9 mouse cellular contexts compared by ENCODE assay signal in genomic region chr2:33077252-33077651, GRCm38 (mm10). TPM values are rescaled to one million over a fixed set of nuclear protein-coding genes. Genes with fewer than 3 reads are reported as not detected.
DNase-seq lines count a peak whose midpoint lies in the region; ATAC-seq lines count a peak whose summit lies in the region.
"Had no signal": no experiment of that assay in that cellular context is flagged by ENCODE, and none has a peak within 500 bp of the region (broad histone marks: within the 10 kb centered on the region; RNA-seq: fewer than 3 reads in every experiment).

No protein-coding gene starts in this region.

- H3K4me2 ChIP-seq in hindbrain, embryonic 14.5 days (replicated peaks) = no peak overlapping the region
- no peak overlapping the region for H3K4me2 ChIP-seq in hindbrain, embryonic 16.5 days (ENCODE audit: low read length)
- H3K4me2 ChIP-seq: hindbrain, embryonic 15.5 days had no signal

- H3K4me3 ChIP-seq in hindbrain, embryonic 10.5 days = no peak overlapping the region
- H3K4me3 ChIP-seq in hindbrain, embryonic 14.5 days (replicated peaks; ENCODE audit: low read length) = no peak overlapping the region
- no peak overlapping the region for H3K4me3 ChIP-seq in embryonic facial prominence, embryonic 10.5 days
- H3K4me3 ChIP-seq in hindbrain, embryonic 16.5 days (ENCODE audit: low read length) = no peak overlapping the region
- H3K4me3 ChIP-seq: hindbrain, embryonic 15.5 days had no signal

- H3K27me3 ChIP-seq in hindbrain, embryonic 10.5 days (ENCODE audit: insufficient read depth, poor library complexity, severe bottlenecking) = no peaks in the 10 kb centered on the region
- H3K27me3 ChIP-seq in hindbrain, embryonic 14.5 days (ENCODE audit: control insufficient read depth, insufficient read depth, low read length) = no peaks in the 10 kb centered on the region
- H3K27me3 ChIP-seq in embryonic facial prominence, embryonic 10.5 days (replicated peaks; ENCODE audit: low read depth, poor library complexity, severe bottlenecking) = no peaks in the 10 kb centered on the region
- H3K27me3 ChIP-seq in splenic B cell, adult 2 months (ENCODE audit: control insufficient read depth, insufficient read depth, low read length, poor library complexity, severe bottlenecking) = no peaks in the 10 kb centered on the region
- no peaks in the 10 kb centered on the region for H3K27me3 ChIP-seq in hindbrain, embryonic 16.5 days (replicated peaks; ENCODE audit: control insufficient read depth, insufficient read depth, low read length)
- H3K27me3 ChIP-seq: hindbrain, embryonic 15.5 days had no signal

- H3K9ac ChIP-seq in hindbrain, embryonic 14.5 days = no peak overlapping the region
- no peak overlapping the region for H3K9ac ChIP-seq in hindbrain, embryonic 16.5 days (ENCODE audit: low read depth, low read length)
- H3K9ac ChIP-seq: hindbrain, embryonic 15.5 days had no signal

- ATAC-seq in hindbrain, embryonic 14.5 days (ENCODE audit: low FRiP score) = no peak
- no peak for ATAC-seq in hindbrain, embryonic 16.5 days

- no peak overlapping the region for H3K27ac ChIP-seq in hindbrain, embryonic 10.5 days
- H3K27ac ChIP-seq in hindbrain, embryonic 14.5 days = no peak overlapping the region
- H3K27ac ChIP-seq in embryonic facial prominence, embryonic 10.5 days (replicated peaks) = no peak overlapping the region
- H3K27ac ChIP-seq in hindbrain, embryonic 16.5 days (ENCODE audit: low read depth, low read length) = no peak overlapping the region
- H3K27ac ChIP-seq: hindbrain, embryonic 15.5 days had no signal

- H3K36me3 ChIP-seq in hindbrain, embryonic 10.5 days = no peaks in the 10 kb centered on the region
- no peaks in the 10 kb centered on the region for H3K36me3 ChIP-seq in hindbrain, embryonic 14.5 days (replicated peaks; ENCODE audit: control insufficient read depth, insufficient read depth)
- no peaks in the 10 kb centered on the region for H3K36me3 ChIP-seq in embryonic facial prominence, embryonic 10.5 days (replicated peaks)
- H3K36me3 ChIP-seq in splenic B cell, adult 2 months (ENCODE audit: control insufficient read depth, insufficient read depth, low read length, poor library complexity, severe bottlenecking) = no peaks in the 10 kb centered on the region
- no peaks in the 10 kb centered on the region for H3K36me3 ChIP-seq in hindbrain, embryonic 16.5 days (ENCODE audit: control insufficient read depth, insufficient read depth, low read length)
- H3K36me3 ChIP-seq: hindbrain, embryonic 15.5 days had no signal

- H3K4me1 ChIP-seq in hindbrain, embryonic 10.5 days (replicated peaks) = peaks cover 22% of the 10 kb centered on the region
- H3K4me1 ChIP-seq in hindbrain, embryonic 14.5 days (replicated peaks; ENCODE audit: control insufficient read depth, insufficient read depth, low read length) = peaks cover 7% of the 10 kb centered on the region
- H3K4me1 ChIP-seq in embryonic facial prominence, embryonic 10.5 days = peaks cover 16% of the 10 kb centered on the region
- peaks cover 3% of the 10 kb centered on the region; the same call in 1 of the 2 replicates for H3K4me1 ChIP-seq in hindbrain, embryonic 16.5 days (ENCODE audit: control insufficient read depth, insufficient read depth, low read depth, low read length)

- DNase-seq in hindbrain, embryonic 10.5 days (ENCODE audit: low spot score) = peak; percentile 19
- no peak for DNase-seq in hindbrain, embryonic 14.5 days (ENCODE audit: low spot score)
- DNase-seq in urinary bladder, postnatal 14 days (ENCODE audit: low spot score) = peak; percentile 5
- no peak for DNase-seq in urinary bladder, postnatal 10 days (ENCODE audit: low spot score)
- DNase-seq in embryonic facial prominence, embryonic 10.5 days (ENCODE audit: low spot score) = peak; percentile 22
- DNase-seq in splenic B cell, adult 2 months (ENCODE audit: low read depth, low spot score) = peak; percentile 6
- no peak for DNase-seq in gastrocnemius, postnatal 4 days (ENCODE audit: low spot score in 2 of 2)

- 38% methylated on average over 3 of the region's 3 CpGs for WGBS in hindbrain, embryonic 10.5 days
- 37% methylated on average over 3 of the region's 3 CpGs for WGBS in hindbrain, embryonic 14.5 days
- 36% methylated on average over 3 of the region's 3 CpGs for WGBS in embryonic facial prominence, embryonic 10.5 days
- WGBS in hindbrain, embryonic 16.5 days = 38% methylated on average over 3 of the region's 3 CpGs

- H3K9me3 ChIP-seq in hindbrain, embryonic 10.5 days = no peaks in the 10 kb centered on the region
- no peaks in the 10 kb centered on the region for H3K9me3 ChIP-seq in hindbrain, embryonic 14.5 days (ENCODE audit: control insufficient read depth, low read length)
- no peaks in the 10 kb centered on the region for H3K9me3 ChIP-seq in embryonic facial prominence, embryonic 10.5 days
- no peaks in the 10 kb centered on the region for H3K9me3 ChIP-seq in hindbrain, embryonic 16.5 days (ENCODE audit: control insufficient read depth, low read length)
- H3K9me3 ChIP-seq: hindbrain, embryonic 15.5 days had no signal

RNA-seq across cellular contexts. Expression of gene Garnl3, which starts 54.2 kb away (rescaled TPM):
- polyA plus RNA-seq in hindbrain, embryonic 10.5 days (2016; fragmentation: Nextera tagmentation; extraction: Ambion mirVana) = 9.6 and 14.5 TPM in 2 replicates
- 67.2 and 67.5 TPM in 2 replicates for polyA plus RNA-seq in hindbrain, embryonic 14.5 days (2014; fragmentation: Nextera tagmentation; extraction: Ambion mirVana)
- polyA plus RNA-seq in embryonic facial prominence, embryonic 10.5 days (2016; fragmentation: Nextera tagmentation; extraction: Ambion mirVana) = 5.7 and 10.6 TPM in 2 replicates
- 65.9 and 68.7 TPM in 2 replicates for polyA plus RNA-seq in hindbrain, embryonic 16.5 days (2015; fragmentation: Nextera tagmentation; extraction: Ambion mirVana)
- 1 to 10 TPM; 7.5 to 8.4 TPM for total RNA-seq in gastrocnemius, postnatal 4 days (2021)

Comparison
In these comparisons a context has a peak if more than half of its experiments do, and no peak if none do; other contexts are left out.
1. DNase-seq: peak in hindbrain, embryonic 10.5 days (single experiment), urinary bladder, postnatal 14 days (single experiment), embryonic facial prominence, embryonic 10.5 days (single experiment) and splenic B cell, adult 2 months (single experiment); none in hindbrain, embryonic 14.5 days (single experiment), urinary bladder, postnatal 10 days (single experiment) and gastrocnemius, postnatal 4 days (0 of 2).